Mouse (Mus musculus) embryonic facial prominence, embryonic 15.5 days (tissue): Measurements from ENCODE around the gene 2610301B20Rik. TPM values are rescaled to one million over a fixed set of nuclear protein-coding genes. Genes with fewer than 3 reads are reported as not detected.
A peak's percentile ranks its signal among the peaks of the same experiment; 100 is the strongest.
"Not testable (repeated sequence)": the region's sequence is repeated elsewhere in the genome, so short reads cannot be mapped to it uniquely, and the experiment has no call there.

Experiments
- ATAC-seq: fragments of 200-750 bp; cut with Nextera tagmentation; 2 replicates; pipeline ENCODE4 v1.8.0; 2017; ENCODE audit warnings: low read depth, moderate TSS enrichment; ENCODE audit not compliant: insufficient number of reproducible peaks, low FRiP score, low TSS enrichment
- H3K27ac ChIP-seq: fragments of 300-500 bp; sonication (generic); replicated peaks from 2 replicates; pipeline ENCODE4 v1.5.1; 2015; ENCODE audit warnings: mild to moderate bottlenecking, inconsistent platforms
- H3K27me3 ChIP-seq: fragments of 300-500 bp; sonication (generic); 2 replicates; pipeline ENCODE4 v1.6.1; 2015; ENCODE audit warnings: inconsistent platforms
- H3K36me3 ChIP-seq: fragments of 300-500 bp; sonication (generic); 2 replicates; pipeline ENCODE4 v1.6.1; 2015; ENCODE audit warnings: mild to moderate bottlenecking, inconsistent platforms
- H3K4me1 ChIP-seq: fragments of 300-500 bp; sonication (generic); 2 replicates; pipeline ENCODE4 v1.6.1; 2015; ENCODE audit warnings: inconsistent platforms
- H3K4me2 ChIP-seq: fragments of 300-500 bp; sonication (generic); replicated peaks from 2 replicates; pipeline ENCODE4 v1.6.1; 2015; ENCODE audit warnings: mild to moderate bottlenecking, inconsistent platforms
- H3K4me3 ChIP-seq: fragments of 300-500 bp; sonication (generic); replicated peaks from 2 replicates; pipeline ENCODE4 v1.5.1; 2015; ENCODE audit warnings: mild to moderate bottlenecking, inconsistent platforms
- H3K9ac ChIP-seq: fragments of 300-500 bp; sonication (generic); 2 replicates; pipeline ENCODE4 v1.6.1; 2015; ENCODE audit warnings: inconsistent platforms
- H3K9me3 ChIP-seq: fragments of 300-500 bp; sonication (generic); replicated peaks from 2 replicates; pipeline ENCODE4 v1.6.1; 2016; ENCODE audit warnings: inconsistent platforms
- WGBS: fragments of 180-500 bp; shearing (Covaris S2); methylation state at CpG from one replicate; pipeline ENCODE4 v1.1.7; 2015; 5-methylcytosine and 5-hydroxymethylcytosine counted together
- polyA plus RNA-seq: library from polyadenylated mRNA; unstranded; fragments of >200 nt; fragmentation: Nextera tagmentation; extraction: Ambion mirVana; gene quantifications from 2 replicates; pipeline ENCODE4 v1.2.1, GENCODE M21; 2015

The 2610301B20Rik gene
- polyA plus RNA-seq, 1 experiment from 2014 or later = 39.3 TPM

DNA sequence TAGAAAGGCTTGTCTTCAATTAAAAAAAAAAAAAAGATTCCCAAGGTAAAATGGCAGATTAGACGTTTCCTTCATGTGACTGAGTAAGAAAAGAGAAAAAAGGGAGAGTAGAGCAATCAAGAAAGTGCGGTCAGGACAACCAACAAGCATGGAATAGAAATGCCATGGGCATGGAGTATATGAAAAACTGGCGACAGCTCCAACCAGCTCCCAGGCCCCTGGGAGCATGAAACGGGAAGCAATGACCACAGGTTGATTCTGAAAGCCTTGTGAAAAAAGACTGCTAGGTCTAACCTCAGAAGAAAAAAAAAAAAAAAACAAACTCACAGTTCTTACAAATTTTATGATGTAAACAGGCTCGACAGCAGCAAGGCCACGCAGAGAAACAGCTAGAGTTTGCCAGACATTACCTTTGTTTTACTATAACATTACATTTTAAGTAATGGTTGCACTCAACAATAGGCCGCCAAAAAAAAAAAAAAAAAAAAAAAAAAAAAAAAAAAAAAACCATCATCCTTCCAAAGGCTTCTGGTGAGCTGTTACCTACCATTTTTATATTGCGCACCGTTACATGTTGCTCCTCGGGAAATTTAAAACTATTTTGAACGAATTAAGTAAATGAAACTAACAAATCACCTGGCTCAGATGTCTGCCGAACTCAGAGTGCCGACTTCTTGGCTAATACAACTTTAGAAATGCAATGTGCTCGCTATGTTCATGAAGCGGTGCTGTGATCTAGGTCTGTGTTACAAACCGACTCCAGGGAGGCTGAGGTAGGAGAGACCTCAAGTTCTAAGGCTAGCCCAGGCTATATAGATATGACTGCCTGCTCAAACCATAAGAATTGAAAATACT lies 1.4 kb upstream of the 2610301B20Rik start:
- Histone ChIP-seq H3K36me3 (no peaks in the 10 kb centered on the region), H3K9me3 (no peaks in the 10 kb centered on the region), H3K4me2 (peak overlapping the region; percentile 70), H3K27ac (peak overlapping the region; percentile 99), H3K4me1 (peaks cover 11% of the 10 kb centered on the region), H3K4me3 (peak overlapping the region; percentile 94), H3K9ac (no peak overlapping the region), H3K27me3 (no peaks in the 10 kb centered on the region)
- WGBS = 26% methylated on average over 16 of the region's 16 CpGs
- ATAC-seq = no peak

GRCm38 (mm10) chr4:10873549-10873919 lies 764 bp upstream of the 2610301B20Rik start:
- 3% methylated on average over 7 of the region's 8 CpGs for WGBS
- peak overlapping the region; percentile 99 for H3K27ac ChIP-seq
- peak overlapping the region; percentile 94 for H3K4me3 ChIP-seq
- 0 out of 2 replicates have a peak overlapping the region, but pooled peaks have one; percentile 70 for H3K9ac ChIP-seq
- ATAC-seq = peak; percentile 35
- no peaks in the 10 kb centered on the region for H3K9me3 ChIP-seq
- peak overlapping the region; percentile 70 for H3K4me2 ChIP-seq
- H3K4me1 ChIP-seq = peaks cover 11% of the 10 kb centered on the region
- H3K27me3 ChIP-seq = no peaks in the 10 kb centered on the region
- H3K36me3 ChIP-seq = no peaks in the 10 kb centered on the region

- peak; percentile 78 for ATAC-seq
- peak overlapping the region; percentile 70 for H3K9ac ChIP-seq
- H3K27me3 ChIP-seq = no peaks in the 10 kb centered on the region
- no peaks in the 10 kb centered on the region for H3K9me3 ChIP-seq
- H3K27ac ChIP-seq = peak overlapping the region; percentile 99
- H3K4me3 ChIP-seq = peak overlapping the region; percentile 94
- H3K4me1 ChIP-seq = peaks cover 11% of the 10 kb centered on the region
- under 1% methylated on average over 37 of the region's 37 CpGs for WGBS
- peak overlapping the region; percentile 70 for H3K4me2 ChIP-seq
- no peaks in the 10 kb centered on the region for H3K36me3 ChIP-seq
Measured at GRCm38 (mm10) chr4:10874718-10875121, 422 bp downstream of the 2610301B20Rik start.

- Histone ChIP-seq H3K9ac (peak overlapping the region; percentile 70; the same call in 1 of the 2 replicates), H3K9me3 (no peaks in the 10 kb centered on the region), H3K27me3 (no peaks in the 10 kb centered on the region), H3K36me3 (no peaks in the 10 kb centered on the region), H3K4me3 (peak overlapping the region; percentile 94), H3K4me1 (peaks cover 11% of the 10 kb centered on the region), H3K27ac (peak overlapping the region; percentile 99), H3K4me2 (peak overlapping the region; percentile 70)
- no peak for ATAC-seq
Measured at GRCm38 (mm10) chr4:10875407-10875806, 1.1 kb downstream of the 2610301B20Rik start.

GRCm38 (mm10) chr4:10877057-10877456 lies 2.8 kb downstream of the 2610301B20Rik start:
- 89% methylated on average over 1 of the region's 1 CpGs for WGBS
- Histone ChIP-seq H3K4me1 (peaks cover 11% of the 10 kb centered on the region), H3K9ac (no peak overlapping the region), H3K9me3 (no peaks in the 10 kb centered on the region), H3K4me2 (no peak overlapping the region), H3K36me3 (no peaks in the 10 kb centered on the region), H3K27me3 (no peaks in the 10 kb centered on the region), H3K27ac (no peak overlapping the region), H3K4me3 (no peak overlapping the region)
- no peak for ATAC-seq

GRCm38 (mm10) chr4:10883740-10884408 lies 9.6 kb downstream of the 2610301B20Rik start:
- WGBS = 84% methylated on average over 8 of the region's 8 CpGs
- no peak for ATAC-seq

GRCm38 (mm10) chr4:10888835-10889234 lies 14.5 kb downstream of the 2610301B20Rik start:
- Histone ChIP-seq H3K27ac (no peak overlapping the region), H3K4me1 (no peaks in the 10 kb centered on the region), H3K27me3 (no peaks in the 10 kb centered on the region), H3K4me3 (no peak overlapping the region), H3K9me3 (peaks cover 3% of the 10 kb centered on the region; the same call in 1 of the 2 replicates), H3K9ac (no peak overlapping the region), H3K4me2 (no peak overlapping the region), H3K36me3 (peaks cover 35% of the 10 kb centered on the region)
- WGBS = 89% methylated on average over 10 of the region's 10 CpGs
- ATAC-seq = no peak

More at GRCm38 (mm10) chr4:10883740-10884408, 9.6 kb downstream of the 2610301B20Rik start:
- Histone ChIP-seq H3K4me3 (no peak overlapping the region), H3K27ac (no peak overlapping the region), H3K4me1 (no peaks in the 10 kb centered on the region), H3K36me3 (peaks cover 38% of the 10 kb centered on the region), H3K27me3 (no peaks in the 10 kb centered on the region), H3K9ac (no peak overlapping the region), H3K9me3 (peaks cover 3% of the 10 kb centered on the region; the same call in 1 of the 2 replicates), H3K4me2 (no peak overlapping the region)

DNA sequence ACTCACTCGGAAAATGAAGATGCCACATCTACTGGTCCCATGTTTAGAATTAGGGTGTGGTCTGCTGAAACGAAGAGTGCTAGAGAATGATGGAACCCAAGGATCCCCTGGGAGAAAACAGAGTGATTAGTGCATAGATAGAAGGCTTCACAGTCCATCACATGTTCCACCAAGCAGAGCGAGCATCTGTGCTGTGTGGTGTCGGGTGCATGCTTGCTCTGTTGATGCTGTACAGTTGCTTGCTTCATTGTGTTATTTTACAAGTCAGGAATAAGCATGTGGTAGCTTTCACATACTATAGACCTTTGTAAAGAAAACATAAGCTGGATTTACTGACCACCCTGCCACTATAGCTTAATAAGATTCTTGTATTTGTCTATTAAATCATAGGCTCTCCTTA lies 22.0 kb downstream of the 2610301B20Rik start:
- Histone ChIP-seq H3K9ac (no peak overlapping the region), H3K9me3 (no peaks in the 10 kb centered on the region), H3K27ac (no peak overlapping the region), H3K36me3 (peaks cover 23% of the 10 kb centered on the region), H3K4me1 (no peaks in the 10 kb centered on the region), H3K4me3 (no peak overlapping the region), H3K4me2 (no peak overlapping the region), H3K27me3 (no peaks in the 10 kb centered on the region)
- WGBS = 79% methylated on average over 4 of the region's 4 CpGs
- no peak for ATAC-seq

DNA sequence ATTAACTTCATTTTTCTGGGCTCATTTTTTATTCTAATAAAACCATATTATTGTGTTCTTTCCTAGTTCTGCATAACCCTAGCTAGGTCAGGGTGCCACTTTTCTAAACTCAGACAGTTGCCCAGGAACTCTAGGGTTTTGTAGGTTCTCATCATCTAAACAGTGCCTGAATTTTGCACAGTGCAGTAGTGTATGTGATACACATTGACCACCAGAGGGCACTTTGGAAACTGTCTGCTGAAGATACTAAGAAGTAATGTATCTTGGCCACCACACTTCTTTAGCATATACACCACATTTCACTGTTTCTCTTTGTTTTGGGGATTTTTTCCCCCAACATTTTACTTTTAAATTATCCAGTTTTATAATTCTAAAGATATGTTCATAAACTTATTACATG lies 22.6 kb downstream of the 2610301B20Rik start:
- Histone ChIP-seq H3K4me2 (no peak overlapping the region), H3K9ac (no peak overlapping the region), H3K36me3 (peaks cover 23% of the 10 kb centered on the region), H3K9me3 (no peaks in the 10 kb centered on the region), H3K4me3 (no peak overlapping the region), H3K27me3 (no peaks in the 10 kb centered on the region), H3K27ac (no peak overlapping the region), H3K4me1 (no peaks in the 10 kb centered on the region)
- ATAC-seq = no peak

DNA sequence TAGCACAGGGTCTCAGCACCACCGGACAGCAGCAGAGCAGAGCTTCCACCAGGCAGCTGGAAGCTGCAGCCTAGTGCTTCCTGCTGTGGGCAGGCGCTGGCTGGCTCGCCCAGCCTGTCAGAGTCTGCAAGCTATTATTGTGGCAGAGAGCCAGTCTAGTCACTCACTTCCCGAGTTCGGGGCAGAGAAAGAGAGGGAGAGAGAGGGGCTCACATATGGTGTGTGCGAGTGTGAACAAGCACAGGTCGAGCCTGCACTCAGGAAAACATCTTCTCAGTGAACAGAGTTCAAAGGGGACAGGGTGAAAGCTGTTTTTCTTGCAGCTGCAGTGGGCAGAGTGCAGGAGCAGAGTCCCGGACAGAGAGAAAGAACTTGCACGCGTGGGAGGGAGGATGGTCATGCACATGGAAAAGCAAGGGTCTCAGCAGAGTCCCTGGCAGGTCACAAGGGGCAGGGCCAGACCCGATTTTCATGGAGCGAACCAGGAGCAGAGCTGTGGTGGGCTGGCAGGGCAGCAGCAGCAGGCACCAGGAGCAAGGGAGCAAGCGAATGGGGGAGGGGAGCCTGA lies 31.0 kb downstream of the 2610301B20Rik start:
- Histone ChIP-seq H3K27ac (peak overlapping the region; percentile 22; the same call in 1 of the 2 replicates), H3K9me3 (no peaks in the 10 kb centered on the region), H3K4me3 (0 out of 2 replicates have a peak overlapping the region, but pooled peaks have one; percentile 12), H3K36me3 (no peaks in the 10 kb centered on the region), H3K4me2 (peak overlapping the region; percentile 31), H3K4me1 (peaks cover 11% of the 10 kb centered on the region), H3K27me3 (no peaks in the 10 kb centered on the region), H3K9ac (0 out of 2 replicates have a peak overlapping the region, but pooled peaks have one; percentile 9)
- WGBS = 7% methylated on average over 13 of the region's 13 CpGs
- ATAC-seq = peak; percentile 54

GRCm38 (mm10) chr4:10911417-10911816 lies 37.1 kb downstream of the 2610301B20Rik start:
- not testable (repeated sequence) for H3K9me3 ChIP-seq, H3K27ac ChIP-seq, H3K4me1 ChIP-seq, H3K36me3 ChIP-seq, H3K9ac ChIP-seq, H3K4me3 ChIP-seq, H3K27me3 ChIP-seq, ATAC-seq, H3K4me2 ChIP-seq
- 53% methylated on average over 7 of the region's 7 CpGs for WGBS
